Mouse (Mus musculus): ENCODE measurements around the gene Tchp. TPM values are rescaled to one million over a fixed set of nuclear protein-coding genes. Genes with fewer than 3 reads are reported as not detected.

Tchp gene
- polyA plus RNA-seq (2015; fragmentation: Nextera tagmentation; extraction: Ambion mirVana), result 4.4 and 4.8 TPM in 2 replicates

GRCm38 (mm10) chr5:114707265-114708068, at the start of gene Tchp:
Gene Tchp, plus strand, starts transcription at chr5:114707760.
- peak within 1 kb of the TSS; percentile 89 for H3K4me2 ChIP-seq
- H3K9ac ChIP-seq, result peak within 1 kb of the TSS; percentile 84
- DNase-seq, result peak; percentile 86
- no peaks in the 10 kb centered on the region for H3K27me3 ChIP-seq
- peaks cover 30% of the 10 kb centered on the region for H3K4me1 ChIP-seq (replicated peaks)
- peak within 1 kb of the TSS; percentile 39; the same call in 1 of the 2 replicates for H3K27ac ChIP-seq
- H3K4me3 ChIP-seq (replicated peaks), result peak within 1 kb of the TSS; percentile 86
- no peaks in the 10 kb centered on the region for H3K9me3 ChIP-seq (replicated peaks)
- H3K36me3 ChIP-seq, result peaks cover 26% of the 10 kb centered on the region
- peak; percentile 66 for ATAC-seq (ENCODE audit: low read depth)
- 5% methylated on average over 49 of the region's 49 CpGs for WGBS (ENCODE audit: insufficient replicate concordance)

- Histone ChIP-seq H3K4me2 (peak within 1 kb of the TSS; percentile 64), H3K9ac (no peak within 1 kb of the TSS), H3K9me3 (replicated peaks) (no peaks in the 10 kb centered on the region), H3K27ac (no peak within 1 kb of the TSS), H3K4me1 (replicated peaks) (peaks cover 8% of the 10 kb centered on the region; the same call in 1 of the 2 replicates), H3K27me3 (peaks cover 66% of the 10 kb centered on the region), H3K4me3 (replicated peaks) (peak within 1 kb of the TSS; percentile 44), H3K36me3 (no peaks in the 10 kb centered on the region)
- 2% methylated on average over 44 of the region's 47 CpGs for WGBS (ENCODE audit: insufficient replicate concordance)
- ATAC-seq (ENCODE audit: low read depth), result no peak
- no peak for DNase-seq
Observed at GRCm38 (mm10) chr5:114658255-114658654, 49.3 kb upstream of the Tchp start, which contains the start of gene Trpv4. Gene Trpv4, minus strand, starts transcription at chr5:114658421.

GRCm38 (mm10) chr5:114661029-114661428, 46.5 kb upstream of the Tchp start:
- Histone ChIP-seq H3K4me3 (replicated peaks) (no peak overlapping the region), H3K36me3 (no peaks in the 10 kb centered on the region), H3K4me1 (replicated peaks) (peaks cover 8% of the 10 kb centered on the region; the same call in 1 of the 2 replicates), H3K9ac (no peak overlapping the region), H3K27ac (no peak overlapping the region), H3K27me3 (peaks cover 47% of the 10 kb centered on the region), H3K9me3 (replicated peaks) (no peaks in the 10 kb centered on the region), H3K4me2 (no peak overlapping the region)
- DNase-seq (no peak), ATAC-seq (ENCODE audit: low read depth) (no peak)
- WGBS (ENCODE audit: insufficient replicate concordance), result 21% methylated on average over 6 of the region's 6 CpGs

GRCm38 (mm10) chr5:114664139-114664538, 43.4 kb upstream of the Tchp start:
- Histone ChIP-seq H3K27me3 (peaks cover 16% of the 10 kb centered on the region), H3K4me3 (replicated peaks) (no peak overlapping the region), H3K4me2 (no peak overlapping the region), H3K9me3 (replicated peaks) (no peaks in the 10 kb centered on the region), H3K27ac (no peak overlapping the region), H3K9ac (no peak overlapping the region), H3K36me3 (no peaks in the 10 kb centered on the region), H3K4me1 (replicated peaks) (peaks cover 13% of the 10 kb centered on the region)
- DNase-seq, result no peak
- 60% methylated on average over 4 of the region's 4 CpGs for WGBS (ENCODE audit: insufficient replicate concordance)
- no peak for ATAC-seq (ENCODE audit: low read depth)

GRCm38 (mm10) chr5:114664750-114665149, 42.8 kb upstream of the Tchp start:
- H3K27ac ChIP-seq, result no peak overlapping the region
- DNase-seq, result no peak
- H3K27me3 ChIP-seq, result peaks cover 10% of the 10 kb centered on the region
- no peak overlapping the region for H3K9ac ChIP-seq
- H3K4me1 ChIP-seq (replicated peaks), result peaks cover 13% of the 10 kb centered on the region
- H3K36me3 ChIP-seq, result no peaks in the 10 kb centered on the region
- no peak overlapping the region for H3K4me2 ChIP-seq
- 71% methylated on average over 7 of the region's 7 CpGs for WGBS (ENCODE audit: insufficient replicate concordance)
- H3K9me3 ChIP-seq (replicated peaks), result no peaks in the 10 kb centered on the region
- no peak overlapping the region for H3K4me3 ChIP-seq (replicated peaks)
- ATAC-seq (ENCODE audit: low read depth), result no peak

GRCm38 (mm10) chr5:114666659-114667058, 40.9 kb upstream of the Tchp start:
- no peaks in the 10 kb centered on the region; the same call in 1 of the 2 replicates for H3K27me3 ChIP-seq
- no peaks in the 10 kb centered on the region for H3K9me3 ChIP-seq (replicated peaks)
- 55% methylated on average over 1 of the region's 1 CpGs for WGBS (ENCODE audit: insufficient replicate concordance)
- peak overlapping the region; percentile 69; the same call in 1 of the 2 replicates for H3K4me2 ChIP-seq
- no peak overlapping the region for H3K9ac ChIP-seq
- peaks cover 5% of the 10 kb centered on the region; the same call in 1 of the 2 replicates for H3K36me3 ChIP-seq
- ATAC-seq (ENCODE audit: low read depth) (no peak), DNase-seq (no peak)
- peaks cover 13% of the 10 kb centered on the region for H3K4me1 ChIP-seq (replicated peaks)
- no peak overlapping the region for H3K27ac ChIP-seq
- no peak overlapping the region for H3K4me3 ChIP-seq (replicated peaks)

GRCm38 (mm10) chr5:114667228-114667856, 40.2 kb upstream of the Tchp start:
- ATAC-seq (ENCODE audit: low read depth), result peak; percentile 91
- Histone ChIP-seq H3K9me3 (replicated peaks) (no peaks in the 10 kb centered on the region), H3K4me1 (replicated peaks) (peaks cover 13% of the 10 kb centered on the region), H3K27ac (peak overlapping the region; percentile 67), H3K27me3 (no peaks in the 10 kb centered on the region; the same call in 1 of the 2 replicates), H3K4me3 (replicated peaks) (peak overlapping the region; percentile 49), H3K4me2 (peak overlapping the region; percentile 69), H3K9ac (peak overlapping the region; percentile 37; the same call in 1 of the 2 replicates), H3K36me3 (peaks cover 5% of the 10 kb centered on the region; the same call in 1 of the 2 replicates)
- 3% methylated on average over 36 of the region's 36 CpGs for WGBS (ENCODE audit: insufficient replicate concordance)
- DNase-seq, result peak; percentile 97

GRCm38 (mm10) chr5:114669014-114669413, 38.5 kb upstream of the Tchp start:
- no peaks in the 10 kb centered on the region for H3K9me3 ChIP-seq (replicated peaks)
- H3K4me1 ChIP-seq (replicated peaks), result peaks cover 13% of the 10 kb centered on the region
- no peak overlapping the region for H3K9ac ChIP-seq
- H3K4me3 ChIP-seq (replicated peaks), result no peak overlapping the region
- no peak for DNase-seq
- H3K27me3 ChIP-seq, result no peaks in the 10 kb centered on the region
- ATAC-seq (ENCODE audit: low read depth), result no peak
- H3K36me3 ChIP-seq, result peaks cover 12% of the 10 kb centered on the region
- H3K27ac ChIP-seq, result no peak overlapping the region
- WGBS (ENCODE audit: insufficient replicate concordance), result 77% methylated on average over 5 of the region's 5 CpGs
- no peak overlapping the region for H3K4me2 ChIP-seq

GRCm38 (mm10) chr5:114673114-114673513, 34.4 kb upstream of the Tchp start:
- H3K36me3 ChIP-seq, result peaks cover 23% of the 10 kb centered on the region
- ATAC-seq (ENCODE audit: low read depth) (no peak), DNase-seq (no peak)
- 82% methylated on average over 13 of the region's 13 CpGs for WGBS (ENCODE audit: insufficient replicate concordance)
- no peaks in the 10 kb centered on the region for H3K27me3 ChIP-seq
- no peak overlapping the region for H3K4me3 ChIP-seq (replicated peaks)
- 0 out of 2 replicates have a peak, but pooled peaks cover under 1% of the 10 kb centered on the region for H3K4me1 ChIP-seq (replicated peaks)
- H3K4me2 ChIP-seq, result no peak overlapping the region
- no peaks in the 10 kb centered on the region for H3K9me3 ChIP-seq (replicated peaks)
- no peak overlapping the region for H3K27ac ChIP-seq
- no peak overlapping the region for H3K9ac ChIP-seq

GRCm38 (mm10) chr5:114674594-114674993, 33.0 kb upstream of the Tchp start:
- Histone ChIP-seq H3K9ac (no peak overlapping the region), H3K4me3 (replicated peaks) (no peak overlapping the region), H3K27me3 (no peaks in the 10 kb centered on the region), H3K9me3 (replicated peaks) (no peaks in the 10 kb centered on the region), H3K27ac (no peak overlapping the region), H3K4me2 (no peak overlapping the region), H3K36me3 (peaks cover 23% of the 10 kb centered on the region), H3K4me1 (replicated peaks) (no peaks in the 10 kb centered on the region)
- DNase-seq (no peak), ATAC-seq (ENCODE audit: low read depth) (no peak)
- 73% methylated on average over 8 of the region's 8 CpGs for WGBS (ENCODE audit: insufficient replicate concordance)

- no peak for DNase-seq
- 65% methylated on average over 17 of the region's 17 CpGs for WGBS (ENCODE audit: insufficient replicate concordance)
- Histone ChIP-seq H3K27me3 (no peaks in the 10 kb centered on the region), H3K4me1 (replicated peaks) (peaks cover 10% of the 10 kb centered on the region), H3K36me3 (peaks cover 11% of the 10 kb centered on the region; the same call in 1 of the 2 replicates), H3K9ac (no peak overlapping the region), H3K9me3 (replicated peaks) (no peaks in the 10 kb centered on the region), H3K4me3 (replicated peaks) (no peak overlapping the region), H3K27ac (no peak overlapping the region; the same call in 1 of the 2 replicates), H3K4me2 (no peak overlapping the region)
- no peak for ATAC-seq (ENCODE audit: low read depth)
Observed at GRCm38 (mm10) chr5:114679841-114680591, 27.5 kb upstream of the Tchp start.
